Mouse (Mus musculus) spleen, adult 2 months (tissue): ENCODE results near the gene Lamp1.

ENCODE experiments used
- CTCF ChIP-seq: fragments of 200-500 bp; IDR thresholded peaks from 2 replicates; pipeline ENCODE4 v1.5.1; 2011; ENCODE audit warnings: mild to moderate bottlenecking, inconsistent platforms; ENCODE audit not compliant: insufficient read depth, insufficient read length, insufficient replicate concordance; ENCODE audit errors: extremely low read depth
- POLR2A ChIP-seq: fragments of 200-500 bp; IDR thresholded peaks from 2 replicates; pipeline ENCODE4 v1.6.1; 2011; ENCODE audit warnings: low read depth, low read length, inconsistent platforms

DNA sequence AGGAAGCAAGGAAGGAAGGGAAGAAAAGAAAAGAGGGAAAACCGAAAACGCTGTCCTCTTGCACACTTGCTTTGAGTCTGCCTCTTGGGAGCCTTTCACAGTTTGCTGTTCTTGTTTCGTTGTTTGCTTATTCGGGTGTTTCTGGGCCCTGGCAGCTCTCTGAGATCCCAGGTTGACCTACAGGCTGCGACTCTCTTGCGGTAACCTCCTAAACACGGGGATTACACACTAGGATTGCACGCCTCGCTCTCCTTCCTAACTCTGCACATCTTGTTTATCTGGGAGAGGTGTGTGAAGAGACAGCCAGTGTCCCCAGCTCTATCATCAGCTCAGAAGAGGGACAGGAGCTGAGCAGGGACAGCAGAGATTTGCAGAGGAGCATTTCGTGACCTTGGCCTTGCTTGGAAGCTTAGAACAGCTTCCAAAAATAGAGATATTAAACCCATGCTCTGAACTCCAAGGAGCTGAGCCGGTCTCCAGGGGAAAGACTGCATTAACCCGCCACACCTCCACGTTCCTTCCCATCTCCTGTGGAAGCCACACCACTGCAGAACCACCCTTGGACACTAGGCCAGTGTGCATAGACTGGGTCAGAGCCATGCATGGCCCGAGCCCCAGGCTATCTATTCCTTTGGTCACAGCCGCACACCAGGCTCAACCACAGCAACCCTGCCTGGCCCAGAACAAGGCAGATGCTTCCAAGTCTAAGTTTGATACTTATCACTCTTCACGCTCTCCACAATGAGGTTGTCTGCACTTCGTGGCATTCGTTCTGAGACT, 22.1 kb downstream of the Lamp1 start:
- TF ChIP-seq POLR2A (no peak), CTCF (no peak)
